Mouse (Mus musculus): ENCODE measurements at regions not wholly inside any gene's neighbourhood (a gene's known extent, or its start where the extent isn't known, plus 50 kb on each side); places are given as distances from the start of the nearest gene placed in this dataset.

DNA sequence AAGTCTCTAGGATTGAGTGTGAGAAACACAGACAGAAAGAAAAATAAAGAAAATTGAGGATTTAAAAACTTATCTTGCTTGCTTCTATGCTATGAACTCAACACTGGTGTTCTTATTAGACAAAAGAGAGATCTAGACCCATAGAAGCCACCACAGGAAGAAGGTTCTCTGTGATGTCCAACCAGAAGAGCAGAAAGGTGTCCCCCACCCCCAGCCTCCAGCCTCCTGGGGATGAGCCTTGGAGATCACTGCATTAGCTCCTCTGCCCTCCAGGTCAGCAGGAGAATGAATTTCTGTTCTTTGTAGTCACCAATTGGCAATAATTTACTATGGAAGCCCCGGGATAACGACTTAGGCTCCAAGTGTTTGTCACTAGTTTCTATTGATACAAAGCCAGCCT is 444.3 kb upstream of the Cdh4 start:
- Histone ChIP-seq H3K9me3 (no peaks in the 10 kb centered on the region), H3K4me2 (no peak overlapping the region), H3K27me3 (no peaks in the 10 kb centered on the region), H3K27ac (no peak overlapping the region), H3K4me1 (replicated peaks) (peaks cover 1% of the 10 kb centered on the region), H3K4me3 (replicated peaks) (no peak overlapping the region), H3K9ac (replicated peaks) (no peak overlapping the region), H3K36me3 (no peaks in the 10 kb centered on the region)
- no peak for ATAC-seq (ENCODE audit: insufficient number of reproducible peaks, insufficient read depth, low FRiP score, low TSS enrichment, low read depth)
- WGBS = 49% methylated on average over 2 of the region's 2 CpGs

DNA sequence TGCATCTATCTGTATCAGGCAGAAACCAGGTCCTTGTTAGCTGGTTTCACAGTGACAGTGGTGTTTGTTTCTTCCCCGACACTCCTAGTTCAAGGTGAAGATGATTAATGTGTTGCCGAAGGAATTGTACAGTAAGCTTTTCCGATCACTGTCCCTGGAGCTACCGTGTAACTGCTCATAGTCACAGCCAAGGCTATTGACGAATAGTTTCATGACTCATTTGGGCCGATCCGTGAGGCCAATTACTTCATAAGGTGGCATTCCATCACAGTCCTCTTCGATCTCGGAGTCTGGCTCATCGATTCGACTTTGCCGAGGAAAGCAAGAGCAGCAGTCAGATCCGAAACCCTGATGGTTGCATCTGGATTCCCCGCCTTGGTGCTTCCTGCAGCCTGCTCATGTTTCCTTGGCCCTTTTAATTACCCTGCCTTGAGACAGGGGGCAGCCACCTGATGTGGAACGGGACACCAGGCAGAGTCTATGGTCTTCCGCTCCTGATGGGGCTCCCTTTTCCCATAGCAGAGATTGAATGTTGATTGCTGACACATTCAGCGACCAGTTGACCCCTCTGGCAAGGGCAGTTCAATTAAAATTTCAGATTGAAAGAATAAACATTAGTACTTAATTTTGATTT is 441.7 kb upstream of the Cdh4 start:
- H3K4me1 ChIP-seq (replicated peaks) = no peaks in the 10 kb centered on the region
- H3K27ac ChIP-seq = no peak overlapping the region
- H3K36me3 ChIP-seq = no peaks in the 10 kb centered on the region
- no peak overlapping the region for H3K9ac ChIP-seq (replicated peaks)
- no peak for ATAC-seq (ENCODE audit: insufficient number of reproducible peaks, insufficient read depth, low FRiP score, low TSS enrichment, low read depth)
- H3K4me2 ChIP-seq = no peak overlapping the region
- 67% methylated on average over 17 of the region's 17 CpGs for WGBS
- no peak overlapping the region for H3K4me3 ChIP-seq (replicated peaks)
- no peaks in the 10 kb centered on the region for H3K9me3 ChIP-seq
- no peaks in the 10 kb centered on the region for H3K27me3 ChIP-seq

DNA sequence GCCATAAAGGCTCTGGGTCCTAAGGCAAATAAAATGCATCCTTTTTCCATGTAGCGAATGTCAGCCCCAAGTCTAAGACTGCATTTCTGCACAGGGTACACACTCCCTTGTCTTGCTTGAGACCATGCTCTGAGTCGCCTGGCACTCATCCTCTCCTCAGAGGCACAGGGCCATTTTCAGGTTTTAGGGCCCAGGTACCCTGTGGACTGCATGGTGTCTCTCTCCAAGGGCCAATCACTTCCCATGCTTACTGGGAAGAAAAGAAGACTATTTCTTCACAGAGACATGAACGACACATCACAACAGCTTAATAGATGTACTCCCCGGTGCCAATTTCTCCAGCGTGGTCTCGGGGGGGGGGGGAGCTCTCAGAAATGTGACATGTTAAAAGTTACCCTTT is 434.5 kb upstream of the Cdh4 start:
- Histone ChIP-seq H3K4me1 (replicated peaks) (peaks cover 13% of the 10 kb centered on the region), H3K4me2 (no peak overlapping the region), H3K9ac (replicated peaks) (no peak overlapping the region), H3K9me3 (no peaks in the 10 kb centered on the region), H3K27me3 (no peaks in the 10 kb centered on the region; the same call in none of the 2 replicates), H3K36me3 (no peaks in the 10 kb centered on the region), H3K4me3 (replicated peaks) (no peak overlapping the region), H3K27ac (no peak overlapping the region)
- 86% methylated on average over 6 of the region's 6 CpGs for WGBS
- no peak for ATAC-seq (ENCODE audit: insufficient number of reproducible peaks, insufficient read depth, low FRiP score, low TSS enrichment, low read depth)

DNA sequence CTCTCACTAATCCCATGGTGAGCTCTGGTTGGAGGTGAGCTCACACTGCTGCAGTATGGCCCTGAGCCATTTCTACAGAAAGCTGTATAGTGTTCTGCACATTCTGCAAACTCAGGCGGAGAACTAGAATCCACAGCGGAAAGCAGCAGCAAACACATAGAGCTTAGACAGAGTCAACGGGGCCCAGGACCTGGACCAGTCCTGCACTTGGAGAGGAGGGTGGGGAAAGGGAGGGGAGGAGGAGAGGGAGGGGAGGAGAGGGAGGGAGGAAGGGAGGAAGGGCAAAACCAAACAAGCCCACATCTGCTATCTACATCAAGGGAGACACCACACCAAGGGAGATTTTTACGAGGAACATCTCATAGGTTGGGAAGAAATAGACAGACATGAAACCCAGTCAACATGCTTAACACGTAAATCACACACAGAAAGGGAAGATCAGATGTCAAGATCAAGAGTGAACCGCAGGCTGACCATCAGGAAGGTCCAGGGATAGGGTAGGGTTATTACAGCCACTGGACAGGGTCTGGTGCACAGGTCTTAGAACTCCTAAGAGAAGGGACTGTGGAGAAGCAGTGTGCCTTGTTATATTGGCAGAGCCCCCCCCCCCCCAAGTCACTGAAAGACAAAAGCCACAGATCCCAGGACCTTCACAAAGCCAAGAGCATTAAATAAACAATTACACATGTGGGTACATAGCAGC is 428.2 kb upstream of the Cdh4 start:
- H3K27ac ChIP-seq = no peak overlapping the region
- no peaks in the 10 kb centered on the region for H3K9me3 ChIP-seq
- no peak overlapping the region for H3K4me2 ChIP-seq
- WGBS = 72% methylated on average over 6 of the region's 6 CpGs
- H3K4me1 ChIP-seq (replicated peaks) = peaks cover 18% of the 10 kb centered on the region
- no peak for ATAC-seq (ENCODE audit: insufficient number of reproducible peaks, insufficient read depth, low FRiP score, low TSS enrichment, low read depth)
- no peak overlapping the region for H3K9ac ChIP-seq (replicated peaks)
- no peaks in the 10 kb centered on the region for H3K36me3 ChIP-seq
- no peaks in the 10 kb centered on the region; the same call in none of the 2 replicates for H3K27me3 ChIP-seq
- no peak overlapping the region for H3K4me3 ChIP-seq (replicated peaks)

DNA sequence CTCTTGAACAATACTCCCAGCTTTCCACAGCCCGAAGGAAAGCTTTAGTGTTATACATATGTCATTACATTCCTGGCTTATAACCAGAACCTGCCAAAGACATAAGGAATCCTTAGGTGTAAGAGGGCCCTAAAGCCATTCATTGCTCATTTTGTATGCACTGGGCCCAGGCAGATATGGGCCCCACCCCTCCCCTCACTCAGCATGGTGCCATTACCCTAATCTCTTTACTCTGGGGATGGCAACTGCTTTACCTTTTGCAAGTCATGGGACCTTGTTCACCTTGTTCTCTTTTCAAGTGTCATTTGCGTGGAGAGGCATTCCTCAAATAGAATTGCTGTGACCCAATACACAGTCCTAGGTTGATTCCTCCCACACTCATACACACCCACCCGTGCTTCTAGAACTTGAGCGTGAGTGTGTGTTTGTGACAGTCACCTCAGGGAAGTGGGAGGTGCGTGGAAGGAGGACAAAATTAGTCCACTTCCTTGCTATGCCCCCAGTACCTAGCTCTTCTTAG is 419.5 kb upstream of the Cdh4 start:
- peaks cover 9% of the 10 kb centered on the region for H3K4me1 ChIP-seq (replicated peaks)
- no peak overlapping the region for H3K9ac ChIP-seq (replicated peaks)
- no peak overlapping the region for H3K27ac ChIP-seq
- no peaks in the 10 kb centered on the region; the same call in 1 of the 2 replicates for H3K27me3 ChIP-seq
- no peak overlapping the region for H3K4me3 ChIP-seq (replicated peaks)
- H3K9me3 ChIP-seq = no peaks in the 10 kb centered on the region
- WGBS = 72% methylated on average over 5 of the region's 5 CpGs
- no peaks in the 10 kb centered on the region for H3K36me3 ChIP-seq
- H3K4me2 ChIP-seq = no peak overlapping the region
- ATAC-seq (ENCODE audit: insufficient number of reproducible peaks, insufficient read depth, low FRiP score, low TSS enrichment, low read depth) = no peak

DNA sequence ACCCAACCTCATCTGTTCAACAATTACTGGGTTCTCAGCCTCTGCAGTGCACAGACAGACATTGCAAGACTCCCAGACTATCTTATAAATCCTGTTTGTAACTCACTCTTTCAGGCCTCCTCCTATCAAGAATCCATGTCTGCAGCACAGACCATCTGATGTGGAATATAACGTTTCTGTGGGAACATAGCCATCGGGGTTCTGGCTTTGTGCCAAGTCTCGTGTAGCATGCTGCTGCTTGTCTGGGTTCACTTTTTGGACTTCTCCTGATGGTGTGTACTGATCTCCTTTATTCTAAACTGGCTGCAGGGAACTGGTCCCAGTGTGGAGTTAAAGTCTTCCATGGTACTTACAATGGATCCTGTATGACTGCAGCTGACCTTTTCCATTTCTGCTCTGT is 418.0 kb upstream of the Cdh4 start:
- ATAC-seq (ENCODE audit: insufficient number of reproducible peaks, insufficient read depth, low FRiP score, low TSS enrichment, low read depth) = no peak
- no peaks in the 10 kb centered on the region for H3K36me3 ChIP-seq
- H3K9me3 ChIP-seq = no peaks in the 10 kb centered on the region
- no peak overlapping the region for H3K4me3 ChIP-seq (replicated peaks)
- WGBS = 54% methylated on average over 3 of the region's 3 CpGs
- no peak overlapping the region for H3K9ac ChIP-seq (replicated peaks)
- H3K27ac ChIP-seq = no peak overlapping the region
- H3K4me2 ChIP-seq = no peak overlapping the region
- no peaks in the 10 kb centered on the region; the same call in 1 of the 2 replicates for H3K27me3 ChIP-seq
- H3K4me1 ChIP-seq (replicated peaks) = peaks cover 9% of the 10 kb centered on the region

DNA sequence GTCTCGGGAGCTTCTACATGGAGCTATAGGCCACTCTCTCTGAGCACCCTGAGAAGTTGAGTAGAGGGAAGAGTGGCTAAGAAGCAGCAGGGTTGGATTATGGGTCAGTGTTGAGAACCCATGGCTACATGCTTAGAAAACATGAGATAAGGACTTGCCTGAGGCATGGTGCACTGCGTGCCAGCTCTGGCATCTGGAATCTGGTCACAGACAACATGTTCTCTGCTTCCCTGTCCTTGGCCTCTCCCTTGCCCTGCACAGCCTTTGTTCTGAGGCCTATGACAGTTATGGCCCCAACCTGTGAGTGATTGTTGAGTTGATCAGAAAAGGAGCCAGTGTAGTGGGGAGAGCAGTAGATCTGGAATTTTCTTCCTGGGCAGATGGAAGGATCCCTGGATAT is 409.1 kb upstream of the Cdh4 start:
- Histone ChIP-seq H3K9ac (replicated peaks) (no peak overlapping the region), H3K27me3 (no peaks in the 10 kb centered on the region), H3K4me1 (replicated peaks) (no peaks in the 10 kb centered on the region), H3K9me3 (no peaks in the 10 kb centered on the region), H3K36me3 (no peaks in the 10 kb centered on the region), H3K27ac (no peak overlapping the region), H3K4me2 (no peak overlapping the region), H3K4me3 (replicated peaks) (no peak overlapping the region)
- WGBS = 85% methylated on average over 2 of the region's 2 CpGs
- ATAC-seq (ENCODE audit: insufficient number of reproducible peaks, insufficient read depth, low FRiP score, low TSS enrichment, low read depth) = no peak

DNA sequence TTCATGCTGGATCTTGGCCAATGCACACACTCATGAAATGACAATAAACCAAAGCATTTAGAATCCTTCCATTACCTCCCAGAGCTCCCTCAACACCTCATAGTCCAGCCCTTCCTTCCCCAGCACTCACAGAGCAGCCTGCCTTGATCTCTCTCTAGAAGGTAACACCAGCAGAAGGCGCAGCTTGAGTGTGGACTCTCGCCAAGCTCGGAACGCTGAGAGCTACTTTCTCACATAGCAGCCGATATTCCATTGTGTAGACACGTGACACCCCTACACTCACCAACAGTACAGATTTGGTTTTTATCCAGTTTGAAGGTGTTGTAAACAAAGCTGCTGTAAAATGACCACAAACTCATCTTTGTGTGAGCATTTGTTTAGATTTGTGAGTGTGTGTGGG is 406.8 kb upstream of the Cdh4 start:
- Histone ChIP-seq H3K9ac (replicated peaks) (no peak overlapping the region), H3K9me3 (no peaks in the 10 kb centered on the region), H3K4me2 (no peak overlapping the region), H3K27me3 (no peaks in the 10 kb centered on the region), H3K27ac (no peak overlapping the region), H3K36me3 (no peaks in the 10 kb centered on the region), H3K4me1 (replicated peaks) (no peaks in the 10 kb centered on the region), H3K4me3 (replicated peaks) (no peak overlapping the region)
- WGBS = 70% methylated on average over 6 of the region's 6 CpGs
- ATAC-seq (ENCODE audit: insufficient number of reproducible peaks, insufficient read depth, low FRiP score, low TSS enrichment, low read depth) = no peak

DNA sequence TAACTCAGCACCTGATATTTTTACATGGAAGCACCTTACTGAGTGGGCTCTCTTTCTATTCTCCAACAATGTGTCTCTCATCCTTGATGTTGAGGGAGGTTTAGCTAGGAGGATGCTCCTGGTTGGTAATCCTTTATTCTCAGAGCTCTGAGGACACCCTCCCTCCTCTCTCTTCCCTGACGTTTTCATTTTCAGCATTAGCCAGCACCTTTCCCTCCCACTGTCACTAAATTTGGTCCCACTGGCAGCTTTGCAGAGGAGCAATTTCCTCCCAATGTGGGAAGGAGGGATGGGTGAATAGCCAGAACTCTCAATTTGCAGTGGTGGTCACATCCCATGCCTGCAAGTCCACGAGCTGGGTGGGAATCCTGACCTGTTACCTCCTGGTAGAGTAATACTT is 402.5 kb upstream of the Cdh4 start:
- Histone ChIP-seq H3K9ac (replicated peaks) (no peak overlapping the region), H3K9me3 (no peaks in the 10 kb centered on the region), H3K27ac (no peak overlapping the region), H3K4me1 (replicated peaks) (no peaks in the 10 kb centered on the region), H3K36me3 (no peaks in the 10 kb centered on the region), H3K4me3 (replicated peaks) (no peak overlapping the region), H3K4me2 (no peak overlapping the region), H3K27me3 (no peaks in the 10 kb centered on the region; the same call in 1 of the 2 replicates)
- ATAC-seq (ENCODE audit: insufficient number of reproducible peaks, insufficient read depth, low FRiP score, low TSS enrichment, low read depth) = no peak
- 61% methylated on average over 2 of the region's 2 CpGs for WGBS

DNA sequence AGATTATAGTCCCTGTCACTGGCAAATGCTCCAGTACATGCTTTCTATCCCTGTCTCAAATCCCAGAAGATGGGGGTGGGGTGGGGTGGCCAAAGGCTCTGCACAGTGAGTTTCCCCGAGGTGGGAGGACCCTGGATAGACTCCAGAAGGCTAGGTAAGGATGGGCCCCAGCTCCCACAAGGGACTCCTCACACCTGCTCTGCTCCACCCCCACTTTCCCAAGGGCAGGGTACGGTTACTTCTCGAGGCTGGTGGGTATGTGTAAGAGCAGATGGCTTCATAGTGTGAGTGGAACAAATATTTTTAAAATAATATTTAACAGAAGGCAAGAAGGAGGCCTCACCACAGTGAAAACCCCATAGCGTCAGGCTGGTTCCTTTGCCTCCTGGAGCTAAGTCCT is 398.6 kb upstream of the Cdh4 start:
- H3K4me1 ChIP-seq (replicated peaks) = no peaks in the 10 kb centered on the region; the same call in 1 of the 2 replicates
- no peak overlapping the region for H3K4me2 ChIP-seq
- no peaks in the 10 kb centered on the region for H3K9me3 ChIP-seq
- H3K27me3 ChIP-seq = no peaks in the 10 kb centered on the region; the same call in 1 of the 2 replicates
- no peak overlapping the region for H3K9ac ChIP-seq (replicated peaks)
- H3K4me3 ChIP-seq (replicated peaks) = no peak overlapping the region
- H3K36me3 ChIP-seq = no peaks in the 10 kb centered on the region
- ATAC-seq (ENCODE audit: insufficient number of reproducible peaks, insufficient read depth, low FRiP score, low TSS enrichment, low read depth) = no peak
- H3K27ac ChIP-seq = no peak overlapping the region
- WGBS = 53% methylated on average over 4 of the region's 4 CpGs

DNA sequence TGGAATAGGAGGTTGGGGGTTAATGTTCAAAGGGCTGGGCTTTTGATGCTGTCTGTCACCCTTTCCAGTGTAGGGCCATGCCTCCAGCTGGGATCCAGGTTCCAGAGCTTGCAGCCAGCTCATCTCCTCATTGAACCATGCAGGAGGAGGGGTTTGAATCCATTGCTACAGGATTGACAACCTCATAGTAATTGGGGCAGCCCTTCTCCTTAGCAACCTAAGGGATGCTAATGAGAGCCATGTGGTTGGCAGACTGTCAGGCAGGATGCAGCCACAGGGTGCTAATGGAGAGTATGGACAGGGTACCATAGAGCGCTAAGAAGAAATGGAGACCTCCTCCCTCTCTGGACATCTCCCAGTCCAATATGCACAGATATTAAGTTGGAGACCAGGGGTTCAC is 396.9 kb upstream of the Cdh4 start:
- ATAC-seq (ENCODE audit: insufficient number of reproducible peaks, insufficient read depth, low FRiP score, low TSS enrichment, low read depth) = peak; percentile 31; the same call in 1 of the 2 replicates
- 21% methylated on average over 1 of the region's 1 CpGs for WGBS
- Histone ChIP-seq H3K27ac (no peak overlapping the region), H3K9ac (replicated peaks) (no peak overlapping the region), H3K9me3 (no peaks in the 10 kb centered on the region), H3K27me3 (no peaks in the 10 kb centered on the region; the same call in 1 of the 2 replicates), H3K4me2 (no peak overlapping the region), H3K4me3 (replicated peaks) (no peak overlapping the region), H3K4me1 (replicated peaks) (no peaks in the 10 kb centered on the region; the same call in 1 of the 2 replicates), H3K36me3 (no peaks in the 10 kb centered on the region)

All from limb, embryonic 12.5 days (tissue).